Mouse (Mus musculus): ENCODE measurements around the gene Wfikkn1.
A peak's percentile ranks its signal among the peaks of the same experiment; 100 is the strongest.

The Wfikkn1 gene

DNA sequence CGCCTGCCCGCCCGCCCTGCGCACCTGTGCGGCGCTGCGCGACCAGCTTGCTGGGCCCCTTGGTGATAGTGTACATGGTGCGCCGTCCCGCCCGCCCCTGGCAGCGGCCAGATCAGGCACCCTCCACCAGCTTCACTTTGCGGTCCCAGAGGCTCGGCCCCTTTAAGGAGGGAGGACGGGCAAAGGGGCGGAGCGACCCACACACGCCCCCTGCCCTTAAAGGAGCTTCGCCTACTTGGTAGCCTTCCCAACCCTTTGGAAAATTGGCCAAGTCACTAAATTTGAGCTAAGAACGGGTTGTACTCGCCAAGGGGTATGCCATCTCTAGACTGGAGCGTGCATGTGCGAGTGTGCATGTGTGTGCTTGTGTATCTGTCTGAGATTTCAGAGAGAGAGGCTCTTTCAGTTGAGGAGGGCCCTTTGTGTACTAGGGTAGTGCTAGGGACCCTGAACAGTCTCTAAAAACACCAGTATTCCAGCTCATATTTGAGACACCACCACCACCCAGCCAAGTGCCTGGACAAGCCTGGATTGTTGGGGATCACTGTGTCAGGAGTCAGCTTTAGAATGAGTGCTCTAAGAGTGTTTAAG, 12.0 kb downstream of the Wfikkn1 start, which contains the start of gene Mcrip2:
Gene Mcrip2 (minus strand): TSS at position 164 of the 591 bp plus-strand sequence.
- peak; percentile 74 for DNase-seq (ENCODE audit: low read depth, low spot score)

DNA sequence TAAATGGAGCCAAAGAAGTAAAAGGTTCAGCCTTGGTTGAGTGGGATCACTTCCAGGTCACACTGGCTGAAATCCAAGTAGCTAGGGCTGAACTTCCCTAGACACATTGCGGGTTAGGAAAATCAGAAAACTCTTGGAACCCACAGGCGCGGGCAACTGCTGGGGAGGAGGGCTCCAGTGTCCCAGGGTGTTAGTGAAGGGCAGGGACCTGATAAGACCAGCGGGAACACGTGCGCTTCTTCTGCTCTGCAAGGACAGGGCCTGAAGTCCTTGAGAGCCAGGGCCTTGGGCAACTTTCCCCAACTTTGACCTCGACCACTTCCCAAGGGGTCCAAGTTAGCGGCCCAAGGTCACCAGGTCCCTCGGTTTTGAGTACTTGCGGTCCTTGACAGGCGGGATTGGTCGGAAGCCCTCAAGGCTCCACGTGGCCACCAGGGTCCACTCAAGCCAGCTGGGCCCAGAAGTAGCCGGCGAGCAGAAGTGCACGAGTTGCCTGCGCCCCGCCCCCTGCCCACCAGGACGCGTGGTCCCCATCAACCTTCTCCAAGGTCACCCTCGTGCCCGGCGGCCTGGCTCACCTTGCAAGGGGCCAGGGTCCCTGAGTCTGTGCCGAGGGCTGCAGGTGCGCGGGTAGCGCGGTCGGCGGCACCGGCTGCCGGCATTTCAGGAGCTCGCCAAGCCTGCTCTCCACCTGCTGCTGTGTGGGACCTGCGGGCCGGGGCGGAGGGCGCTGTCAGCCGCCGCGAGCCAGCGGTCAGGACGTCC, 12.6 kb downstream of the Wfikkn1 start:
- no peak for DNase-seq (ENCODE audit: low read depth, low spot score)

DNA sequence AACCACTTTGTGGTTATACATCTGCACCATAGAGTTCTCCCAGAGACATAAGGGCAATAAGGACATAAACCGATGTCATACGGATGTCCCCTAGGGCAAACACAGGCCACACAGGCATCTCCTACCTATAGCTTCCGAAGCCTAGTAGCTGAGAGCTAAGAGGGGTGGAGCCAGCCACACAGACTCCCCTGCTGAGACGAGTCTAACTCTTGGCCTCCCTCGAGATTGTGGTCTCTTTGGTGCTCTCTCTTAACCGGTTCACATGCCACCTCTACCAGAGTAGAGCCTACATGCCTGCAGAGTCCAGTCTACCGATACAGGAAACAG, 13.2 kb downstream of the Wfikkn1 start:
- peak; percentile 47 for DNase-seq (ENCODE audit: low read depth, low spot score)

DNA sequence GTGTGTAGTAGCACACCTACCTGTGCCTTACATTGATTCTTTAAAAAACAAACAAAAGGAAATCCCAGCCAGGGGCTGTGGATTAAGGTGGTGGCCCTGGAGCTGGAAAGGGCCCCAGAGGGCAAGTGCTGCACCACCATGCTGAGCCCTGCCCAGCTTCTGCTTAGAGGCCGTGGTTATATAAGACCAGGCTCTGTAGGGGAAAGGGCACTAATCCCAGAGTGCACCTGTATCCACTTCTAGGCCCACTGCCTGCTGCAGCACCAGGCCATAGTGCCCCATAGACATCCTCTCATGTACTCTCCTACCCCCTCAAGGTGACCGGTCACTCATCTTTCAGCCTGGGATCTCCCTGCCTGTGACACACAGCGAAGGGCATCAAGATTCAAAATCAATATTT, 14.5 kb downstream of the Wfikkn1 start:
- no peak for DNase-seq (ENCODE audit: low read depth, low spot score)

DNA sequence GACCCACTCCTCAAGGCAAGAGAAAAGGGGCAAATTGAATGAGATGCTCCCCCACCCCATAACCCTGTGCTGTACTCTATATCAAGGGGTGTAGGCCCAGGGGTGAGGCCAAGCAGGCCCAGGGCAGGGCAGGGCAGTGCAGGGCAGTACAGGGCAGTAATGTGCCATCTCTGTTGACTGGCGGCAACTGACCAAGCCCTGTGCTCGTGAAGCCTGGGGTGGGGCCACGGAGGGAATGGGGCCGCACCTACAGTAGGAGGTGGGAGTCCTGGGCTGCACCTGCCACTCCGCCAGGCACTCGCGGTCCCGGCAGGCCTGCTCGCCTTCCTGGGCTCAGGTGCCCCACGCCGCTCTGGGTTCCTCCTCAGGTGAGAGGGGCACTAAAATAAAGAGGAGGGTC, 15.4 kb downstream of the Wfikkn1 start:
- DNase-seq (ENCODE audit: low read depth, low spot score), result no peak

DNA sequence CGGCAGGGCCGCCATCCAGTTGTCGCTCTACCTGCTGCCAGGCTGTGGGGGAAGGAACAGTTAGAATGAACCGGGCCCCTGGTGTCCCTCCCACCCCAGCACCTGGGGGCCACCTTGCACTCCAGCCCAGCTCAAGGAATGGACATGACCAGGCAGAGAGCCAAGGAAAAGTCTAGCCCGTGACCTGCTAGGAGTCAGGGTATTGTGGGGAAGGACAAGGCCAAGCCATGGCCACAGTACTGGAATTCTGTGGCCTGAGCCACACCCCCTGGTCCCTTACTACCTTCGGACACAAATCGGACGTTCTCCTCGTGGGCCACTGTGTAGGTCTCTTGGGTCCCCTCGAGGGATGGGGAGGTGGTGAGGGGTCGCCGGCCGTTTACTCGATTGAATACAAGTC, 16.3 kb downstream of the Wfikkn1 start:
- DNase-seq (ENCODE audit: low read depth, low spot score), result no peak

DNA sequence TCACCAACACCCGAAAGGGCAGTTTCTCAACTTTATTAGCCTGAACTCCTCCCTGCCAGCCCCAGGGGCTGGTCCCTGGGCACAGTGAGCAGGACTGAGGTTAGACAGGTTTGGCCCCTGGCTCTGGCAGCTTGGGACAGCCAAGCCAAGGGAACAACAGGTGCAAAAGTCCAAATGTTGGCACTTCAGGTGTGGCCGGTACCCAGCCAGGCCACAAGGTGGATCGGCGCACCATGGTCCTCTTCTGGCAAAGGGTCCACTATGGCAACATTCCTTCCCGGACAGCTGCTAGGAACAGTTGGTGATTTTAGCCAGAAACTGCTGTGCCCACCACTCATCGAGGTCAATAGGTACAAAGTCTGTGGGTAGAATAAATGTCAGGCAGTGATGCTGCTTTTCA, 17.0 kb downstream of the Wfikkn1 start:
- DNase-seq (ENCODE audit: low read depth, low spot score), result no peak

DNA sequence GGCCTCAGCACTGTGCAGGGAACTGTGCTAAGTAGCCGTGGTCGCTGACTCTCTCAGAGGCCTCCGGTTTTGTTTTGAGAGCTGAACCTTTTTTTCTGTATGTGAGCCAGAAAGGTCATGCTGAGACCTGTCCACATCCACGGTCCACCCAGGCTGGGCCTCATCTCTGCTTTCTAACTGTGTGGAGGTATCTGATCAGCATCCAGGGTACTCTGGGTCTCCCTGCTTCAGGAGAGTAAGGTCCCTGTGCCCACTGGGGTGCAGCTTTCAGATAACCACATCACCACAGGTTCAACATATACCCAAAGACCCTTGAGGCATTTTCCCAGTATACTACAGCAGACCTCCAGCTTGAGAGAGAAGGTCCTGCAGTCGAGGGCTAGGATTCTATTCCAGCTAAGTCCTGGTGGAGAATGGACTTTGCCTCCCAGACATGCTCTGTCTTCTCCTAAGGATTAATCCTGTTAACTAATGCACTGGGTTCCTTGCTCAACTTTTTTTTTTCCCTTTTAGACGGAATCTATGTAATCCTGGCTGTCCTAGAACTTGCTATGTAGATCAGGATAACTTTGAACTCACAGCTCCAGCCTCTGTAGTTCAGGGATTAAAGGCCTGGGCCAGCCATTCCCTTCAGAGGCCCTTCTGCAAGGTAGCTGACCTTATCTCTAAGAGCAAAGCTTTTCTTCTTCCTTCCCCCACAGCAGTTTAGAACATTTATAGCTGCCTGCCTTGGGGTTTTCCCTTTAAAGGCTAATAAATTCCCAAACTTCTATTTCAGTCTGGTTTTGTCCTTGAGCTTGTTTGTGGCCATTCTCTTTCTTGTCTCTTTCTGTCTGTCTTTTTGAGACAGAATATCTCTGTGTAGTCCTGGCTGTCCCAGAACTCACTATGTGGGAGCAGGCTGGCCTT, 18.7 kb downstream of the Wfikkn1 start:
- DNase-seq (ENCODE audit: low read depth, low spot score), result no peak

DNA sequence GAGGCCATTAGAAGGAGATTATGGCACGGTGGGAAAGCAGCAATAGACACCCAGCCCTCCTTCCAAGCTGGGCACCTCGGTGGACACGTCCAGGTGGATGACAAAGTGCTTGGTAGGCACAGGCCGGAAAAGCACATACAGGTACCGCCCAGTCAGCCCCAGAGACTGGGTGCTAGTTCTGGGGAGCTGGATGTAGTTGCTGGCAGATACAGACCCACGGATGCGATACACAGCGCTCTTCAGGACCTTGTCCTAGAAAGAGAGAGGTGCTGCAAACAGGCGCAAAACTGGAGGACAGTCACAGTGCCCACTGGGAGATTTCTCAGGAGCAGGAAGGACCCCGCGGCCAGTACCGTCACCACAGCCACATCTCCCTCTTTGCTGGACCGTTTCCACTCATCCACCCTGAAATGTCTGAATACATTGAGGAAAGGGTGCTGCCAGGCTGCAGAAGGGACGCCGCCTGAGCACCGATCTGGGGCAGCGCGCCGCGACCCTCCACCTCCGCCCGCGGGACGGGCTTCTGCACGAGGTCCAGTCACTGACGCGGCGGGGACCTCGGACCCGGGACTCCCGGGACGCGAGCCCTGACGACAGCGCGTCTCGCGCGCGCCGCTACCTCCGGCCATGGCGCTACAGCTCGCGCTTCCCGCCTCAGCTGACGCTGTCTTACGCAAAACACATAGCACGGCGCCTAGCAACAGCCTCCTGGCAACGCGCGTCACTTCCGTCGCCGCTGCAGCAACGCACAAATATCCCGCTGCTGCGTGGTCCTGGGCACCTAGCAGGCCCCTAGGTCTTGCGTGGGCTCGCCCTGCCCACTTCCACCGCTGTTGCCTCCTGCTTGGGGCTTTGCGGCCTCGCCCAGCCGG, 19.6 kb downstream of the Wfikkn1 start, which contains the start of gene Wdr90:
Gene Wdr90 (minus strand): TSS at position 670 of the 872 bp plus-strand sequence.
- peak; percentile 89 for DNase-seq (ENCODE audit: low read depth, low spot score)

DNA sequence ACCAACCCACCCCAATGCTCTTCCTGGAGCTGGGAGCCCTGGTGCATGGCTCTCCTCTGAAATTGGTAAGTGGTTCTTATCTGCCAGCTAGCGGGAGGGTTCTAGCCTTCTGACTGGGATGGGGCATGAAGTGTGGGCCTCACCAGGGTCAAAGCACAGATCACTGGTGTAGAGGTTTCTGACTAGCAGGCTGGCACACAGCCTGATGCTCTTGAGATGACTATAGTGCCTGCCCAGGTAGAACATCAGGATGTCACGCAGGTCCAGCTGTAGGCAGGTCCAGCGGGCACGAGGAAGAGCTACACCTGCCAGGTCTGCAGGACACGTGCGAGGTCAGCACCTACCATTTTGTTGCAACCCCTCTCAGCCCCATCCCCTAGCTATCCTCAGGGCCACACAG, 20.4 kb downstream of the Wfikkn1 start:
- no peak for DNase-seq (ENCODE audit: low read depth, low spot score)

DNA sequence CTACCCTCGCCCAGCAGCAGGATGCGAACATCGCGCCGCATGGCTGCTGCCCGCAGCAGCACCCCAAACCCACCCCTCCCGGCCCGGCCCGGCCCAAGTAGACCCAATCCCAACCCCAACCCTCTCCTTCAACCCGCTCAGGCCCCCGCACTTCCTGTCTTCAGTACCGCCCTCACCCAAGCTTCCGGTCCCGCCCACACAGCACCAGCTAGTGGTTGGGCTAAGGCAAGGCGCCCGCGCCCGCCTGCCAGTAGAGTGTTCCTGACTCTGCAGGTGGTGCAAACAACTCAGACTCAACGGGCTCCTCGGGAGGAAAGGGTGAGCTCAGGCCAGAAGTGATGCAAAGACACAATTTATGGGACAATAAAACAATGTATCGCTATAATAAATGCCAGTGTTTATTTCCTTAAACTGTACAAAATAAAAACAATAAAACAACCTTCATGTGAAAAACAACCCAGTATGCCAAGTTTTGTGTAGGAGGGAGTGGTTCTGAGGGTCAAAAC, 36.2 kb downstream of the Wfikkn1 start, which contains the start of gene Rhot2:
Gene Rhot2 (minus strand): TSS at position 456 of the 506 bp plus-strand sequence.
- DNase-seq (ENCODE audit: low read depth, low spot score), result peak; percentile 91

DNA sequence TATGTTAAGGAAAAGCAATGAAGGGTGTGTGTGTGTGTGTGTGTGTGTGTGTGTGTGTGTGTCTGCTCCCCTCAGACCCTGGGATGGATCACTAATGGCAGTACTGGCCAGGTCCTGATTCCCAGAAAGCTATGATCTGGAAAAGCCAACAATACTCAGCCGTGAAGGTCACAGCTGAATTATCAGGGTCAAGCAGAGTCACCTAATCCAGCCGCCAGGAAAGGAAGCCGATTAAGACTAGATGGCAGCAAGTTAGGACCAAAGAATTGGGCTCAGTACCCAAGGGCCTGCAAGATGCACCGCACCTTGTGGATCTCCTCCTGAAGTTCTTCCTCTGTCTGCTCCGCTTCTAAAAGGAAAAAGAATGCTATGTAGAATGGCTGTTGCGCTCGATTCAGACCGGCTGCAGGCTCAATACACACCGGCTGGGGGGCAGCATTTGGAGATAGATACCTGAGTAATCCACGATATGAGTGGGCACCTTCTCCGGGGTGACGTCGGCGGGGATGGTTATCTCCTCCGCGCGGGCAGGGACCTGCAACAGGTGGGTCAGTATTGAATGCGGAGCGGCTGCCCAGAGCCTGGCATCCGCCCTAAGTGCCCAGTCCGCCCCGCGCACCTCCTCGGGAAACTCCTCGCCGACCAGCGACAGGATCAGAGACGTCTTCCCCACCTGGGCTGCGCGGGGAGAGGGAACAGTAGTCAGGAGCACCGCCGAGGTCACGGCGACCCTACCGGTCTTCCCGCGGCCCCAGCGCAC, 36.8 kb downstream of the Wfikkn1 start:
- DNase-seq (ENCODE audit: low read depth, low spot score), result no peak

DNA sequence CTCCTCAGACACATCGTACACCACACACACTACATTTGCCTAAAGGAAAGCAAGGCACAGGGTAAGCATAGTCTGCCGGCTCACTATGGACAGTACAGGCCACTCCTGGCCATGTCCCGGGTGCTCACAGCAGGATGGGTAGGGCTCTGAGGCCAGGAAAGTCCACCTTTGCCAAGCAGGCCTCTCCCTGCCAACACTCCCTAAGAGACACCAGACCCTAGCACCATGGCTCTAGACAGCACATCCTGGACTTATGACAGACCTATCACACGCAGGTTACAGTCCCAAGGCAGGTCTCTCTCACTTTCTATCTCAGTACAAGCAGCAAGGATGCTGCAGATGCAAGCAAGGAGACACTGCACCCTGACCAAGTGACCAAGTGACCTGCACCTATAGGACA, 37.5 kb downstream of the Wfikkn1 start:
- DNase-seq (ENCODE audit: low read depth, low spot score), result no peak

DNA sequence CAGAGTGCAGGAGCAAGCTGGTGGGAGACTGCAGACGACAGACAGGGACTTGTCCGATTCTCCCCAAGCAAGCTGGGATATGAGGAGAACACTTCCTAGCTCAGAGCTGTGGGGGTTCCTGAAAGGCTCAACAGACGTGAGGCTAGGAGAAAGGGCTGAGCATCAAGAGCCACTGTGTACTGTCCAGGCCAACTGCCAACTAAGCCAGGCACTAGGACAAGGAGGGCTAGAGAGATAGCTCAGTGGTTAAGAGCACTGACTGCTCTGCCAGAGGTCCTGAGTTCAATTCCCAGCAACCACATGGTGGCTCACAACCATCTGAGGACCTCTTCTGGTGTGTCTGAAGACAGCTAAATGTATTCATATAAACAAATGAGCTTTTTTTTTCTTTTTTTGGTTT, 38.1 kb downstream of the Wfikkn1 start:
- DNase-seq (ENCODE audit: low read depth, low spot score), result no peak

DNA sequence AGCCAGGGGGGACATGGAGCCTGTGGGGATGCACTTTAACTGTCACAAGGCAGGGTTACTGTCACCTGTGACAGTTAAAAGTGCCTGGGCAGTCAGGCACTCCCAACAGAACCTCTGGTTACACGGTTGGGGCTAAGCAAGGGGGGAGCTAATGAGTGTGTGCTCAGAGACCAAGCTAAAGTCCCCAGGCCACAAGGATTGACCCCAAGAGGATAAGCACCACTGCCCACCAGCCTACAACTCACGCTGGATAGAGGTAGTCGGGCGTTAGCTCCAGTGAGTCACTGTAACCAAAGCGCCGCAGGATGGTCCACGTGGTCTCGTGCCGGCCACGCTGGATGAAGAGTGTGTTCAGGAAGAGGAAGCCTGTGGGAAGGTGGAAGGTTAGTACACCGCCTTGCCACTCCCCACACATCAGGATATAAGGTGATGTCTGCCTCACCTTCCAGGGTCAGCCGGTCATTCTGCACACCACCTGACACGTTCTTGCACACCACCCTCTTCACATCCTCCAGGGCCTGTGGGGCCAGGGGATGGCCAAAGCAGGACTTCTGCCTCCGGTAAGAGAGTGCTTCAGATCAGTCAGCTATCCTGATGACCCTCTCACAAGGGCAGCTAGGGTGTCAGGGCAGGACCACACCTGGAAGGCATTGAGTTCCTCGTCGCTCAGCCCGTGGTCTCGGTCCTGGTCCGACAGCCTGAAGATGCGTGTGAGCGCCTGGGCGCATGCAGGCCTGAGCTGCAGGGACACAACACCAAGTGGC, 39.4 kb downstream of the Wfikkn1 start, which contains the start of gene Gm20683:
Gene Gm20683 (minus strand): TSS at position 647 of the 764 bp plus-strand sequence.
- DNase-seq (ENCODE audit: low read depth, low spot score), result no peak

DNA sequence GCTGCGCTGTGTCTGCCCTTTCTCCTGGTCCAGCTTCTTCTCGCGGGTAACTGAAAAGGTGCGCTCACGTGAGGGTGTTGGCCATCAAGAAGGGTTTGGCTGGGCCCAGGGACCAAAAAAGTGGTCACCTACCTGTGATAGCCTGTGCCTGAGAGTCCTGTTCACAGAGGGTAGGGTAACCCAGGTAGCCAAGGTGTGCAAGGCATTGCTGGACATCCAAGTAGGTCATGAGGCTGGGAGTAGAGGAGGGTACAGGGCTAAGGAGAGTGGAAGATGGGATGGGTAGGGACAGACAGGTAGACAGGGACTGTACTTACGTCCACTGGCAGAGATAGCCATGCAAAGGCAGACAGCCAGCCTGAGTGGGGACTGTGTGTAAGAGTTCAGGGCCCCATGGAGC, 40.1 kb downstream of the Wfikkn1 start:
- DNase-seq (ENCODE audit: low read depth, low spot score), result no peak

DNA sequence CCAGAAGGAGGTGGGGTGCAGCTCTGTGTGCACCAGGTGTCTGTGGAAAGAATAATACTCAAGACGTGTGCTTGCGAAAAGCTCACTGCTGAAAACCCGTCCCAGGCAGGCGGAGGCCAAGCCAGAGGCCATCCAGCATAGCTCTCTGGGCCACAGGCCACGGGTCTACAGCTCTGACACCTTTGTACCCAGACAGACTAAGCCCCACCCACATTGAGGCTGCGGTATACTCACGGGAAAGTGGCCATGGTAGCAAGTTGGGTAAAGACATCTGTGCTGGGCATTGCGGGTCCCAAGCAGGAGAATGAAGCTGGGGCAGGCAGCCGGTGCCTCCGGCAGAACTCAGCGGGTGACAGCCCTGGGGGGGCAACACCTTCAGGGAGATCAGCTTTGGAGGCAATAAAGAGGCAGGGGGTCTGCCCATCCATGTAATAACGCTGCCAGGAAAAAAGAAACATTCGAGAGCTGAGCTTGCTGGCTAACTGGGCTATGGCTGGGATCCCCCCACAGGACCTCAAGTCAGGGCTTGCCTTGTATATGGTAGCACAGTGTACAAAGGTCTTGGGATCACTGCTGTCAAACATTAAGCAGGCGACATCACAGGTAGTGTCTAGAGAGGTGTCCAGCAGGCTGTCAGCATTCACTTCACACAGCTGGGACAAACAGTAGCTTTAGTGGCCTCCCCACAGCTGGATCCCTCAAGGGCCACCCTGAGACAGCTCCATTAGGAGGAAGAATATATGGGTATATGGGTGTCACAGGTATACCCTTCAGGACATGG, 41.0 kb downstream of the Wfikkn1 start:
- DNase-seq (ENCODE audit: low read depth, low spot score), result no peak

DNA sequence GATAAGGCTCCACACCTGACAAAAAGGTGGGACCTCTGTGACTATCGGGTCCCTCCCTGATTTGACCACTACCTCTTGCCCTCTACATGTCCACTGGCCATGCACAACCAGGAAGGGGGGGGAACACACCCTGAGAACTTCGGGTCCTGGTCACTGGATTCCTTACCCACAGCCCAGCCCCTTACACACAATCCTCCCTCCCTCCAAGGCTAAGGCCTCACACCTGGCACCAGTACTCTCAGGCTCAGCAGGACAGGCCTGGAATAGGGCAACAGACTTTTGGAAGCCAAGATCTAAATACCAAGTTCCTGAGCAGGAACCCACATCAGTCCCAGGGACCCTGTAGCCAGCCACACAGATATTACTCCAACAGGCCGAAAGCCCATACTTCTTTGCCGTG, 41.8 kb downstream of the Wfikkn1 start:
- DNase-seq (ENCODE audit: low read depth, low spot score), result no peak

DNA sequence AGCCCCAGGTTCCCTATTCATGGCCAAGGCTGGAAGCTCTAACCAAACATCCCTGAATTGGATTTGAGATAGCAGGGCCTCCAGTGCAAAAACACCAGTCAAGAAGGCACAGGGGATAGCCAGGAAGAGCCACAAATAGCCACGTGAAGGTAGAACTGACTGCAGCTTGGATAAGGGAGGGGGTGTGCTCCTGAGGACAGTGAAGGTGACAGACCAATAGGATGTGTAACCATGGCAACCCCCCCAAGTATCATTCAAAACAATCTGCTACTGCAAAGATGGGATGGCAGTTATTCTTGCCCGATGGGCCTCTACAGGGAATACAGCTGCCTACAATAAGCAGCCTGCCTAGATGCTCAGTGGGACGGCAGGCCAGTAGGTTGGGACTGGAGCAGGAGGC, 43.1 kb downstream of the Wfikkn1 start:
- no peak for DNase-seq (ENCODE audit: low read depth, low spot score)
